Mouse (Mus musculus) forebrain, embryonic 10.5 days (tissue): ENCODE data around the gene Trpv4. TPM values are rescaled to one million over a fixed set of nuclear protein-coding genes. Genes with fewer than 3 reads are reported as not detected.

ENCODE experiments used
- DNase-seq: peaks from one replicate; pipeline ENCODE4 v3.0.0-alpha.2; 2017; ENCODE audit warnings: low spot score; ENCODE audit errors: extremely low spot score
- H3K27ac ChIP-seq: fragments of 300-500 bp; sonication (generic); 2 replicates; pipeline ENCODE4 v1.5.1; 2016; ENCODE audit warnings: mild to moderate bottlenecking
- H3K27me3 ChIP-seq: fragments of 300-500 bp; sonication (generic); 2 replicates; pipeline ENCODE4 v1.6.1; 2016; ENCODE audit warnings: mild to moderate bottlenecking; ENCODE audit not compliant: poor library complexity, severe bottlenecking
- H3K36me3 ChIP-seq: fragments of 300-500 bp; sonication (generic); replicated peaks from 2 replicates; pipeline ENCODE4 v1.6.1; 2016; ENCODE audit warnings: mild to moderate bottlenecking, moderate library complexity
- H3K4me1 ChIP-seq: fragments of 300-500 bp; sonication (generic); 2 replicates; pipeline ENCODE4 v1.6.1; 2016
- H3K4me3 ChIP-seq: fragments of 300-500 bp; sonication (generic); 2 replicates; pipeline ENCODE4 v1.5.1; 2016; ENCODE audit warnings: mild to moderate bottlenecking, moderate library complexity
- H3K9me3 ChIP-seq: fragments of 300-500 bp; sonication (generic); 2 replicates; pipeline ENCODE4 v1.6.1; 2016; ENCODE audit warnings: mild to moderate bottlenecking, moderate library complexity
- WGBS: fragments of 180-500 bp; shearing (Covaris S2); methylation state at CpG from one replicate; pipeline ENCODE4 v1.1.7; 2016; 5-methylcytosine and 5-hydroxymethylcytosine counted together
- polyA plus RNA-seq: library from polyadenylated mRNA; unstranded; fragments of >200 nt; fragmentation: Nextera tagmentation; extraction: Ambion mirVana; gene quantifications from 2 replicates; pipeline ENCODE4 v1.2.1, GENCODE M21; 2016

The Trpv4 gene
- polyA plus RNA-seq, 1 experiment from 2014 or later: 0.31 TPM

DNA sequence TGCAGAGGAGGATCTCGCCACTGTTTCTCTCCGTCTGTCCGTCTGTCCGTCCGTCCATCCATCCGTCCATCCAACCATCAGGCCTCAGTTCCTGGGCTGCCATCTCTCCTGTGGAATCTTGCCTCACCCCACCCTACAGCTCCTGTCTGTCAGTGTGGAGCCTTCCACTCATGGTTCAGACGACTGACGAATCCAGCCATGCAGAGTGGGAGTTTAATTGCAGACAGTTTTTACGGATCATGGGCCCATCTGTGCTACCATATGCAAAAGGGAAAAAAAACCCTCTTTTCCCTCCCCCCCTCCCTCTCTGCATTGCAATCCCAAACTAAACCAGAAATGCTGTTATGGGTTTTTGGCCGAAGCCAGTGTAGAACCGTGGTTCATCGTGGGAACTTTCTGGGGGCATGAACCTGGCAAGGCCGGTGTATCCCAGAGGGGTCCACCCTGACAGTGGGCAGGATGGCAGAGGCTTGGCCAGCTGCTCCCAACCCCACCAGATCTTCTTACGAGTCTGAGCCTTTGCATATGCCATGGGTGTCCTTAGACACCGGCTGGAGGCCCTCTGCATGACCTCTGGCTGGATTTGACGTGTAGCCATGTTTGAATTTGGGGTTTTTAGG is 82.1 kb downstream of the Trpv4 start:
- H3K4me1 ChIP-seq: peaks cover 94% of the 10 kb centered on the region
- peaks cover 54% of the 10 kb centered on the region for H3K27me3 ChIP-seq
- peak overlapping the region; percentile 73; the same call in 1 of the 2 replicates for H3K27ac ChIP-seq
- 93% methylated on average over 16 of the region's 16 CpGs for WGBS
- no peak overlapping the region for H3K4me3 ChIP-seq
- H3K9me3 ChIP-seq: no peaks in the 10 kb centered on the region
- no peak for DNase-seq
- peaks cover 30% of the 10 kb centered on the region for H3K36me3 ChIP-seq

DNA sequence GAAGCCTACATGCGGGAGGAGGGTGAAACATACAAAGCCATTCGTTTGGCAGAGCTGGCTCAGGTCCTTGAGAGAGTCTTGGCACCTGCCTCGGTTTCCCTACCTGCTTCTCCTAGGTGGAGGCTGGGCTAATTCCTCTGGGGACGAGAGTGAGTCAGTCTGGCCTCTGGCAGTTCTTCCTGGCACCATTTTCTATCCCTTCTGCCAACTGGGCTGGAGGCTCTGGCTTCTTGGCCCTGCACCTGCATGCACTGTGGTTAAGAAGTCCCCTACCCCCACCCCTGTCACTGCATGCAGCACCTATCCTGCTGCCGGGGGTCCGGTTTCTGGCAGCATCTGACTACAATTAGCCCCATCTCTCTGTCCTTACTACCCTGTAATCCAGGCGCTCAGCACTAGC is 82.7 kb downstream of the Trpv4 start:
- Histone ChIP-seq H3K9me3 (no peaks in the 10 kb centered on the region), H3K27ac (peak overlapping the region; percentile 73), H3K27me3 (peaks cover 60% of the 10 kb centered on the region), H3K4me3 (no peak overlapping the region), H3K4me1 (peaks cover 95% of the 10 kb centered on the region), H3K36me3 (peaks cover 30% of the 10 kb centered on the region)
- DNase-seq: no peak
- 79% methylated on average over 7 of the region's 7 CpGs for WGBS

- Histone ChIP-seq H3K9me3 (no peaks in the 10 kb centered on the region), H3K4me1 (peaks cover 98% of the 10 kb centered on the region), H3K4me3 (peak overlapping the region; percentile 16; the same call in 1 of the 2 replicates), H3K36me3 (peaks cover 27% of the 10 kb centered on the region), H3K27me3 (peaks cover 64% of the 10 kb centered on the region), H3K27ac (peak overlapping the region; percentile 73)
- 34% methylated on average over 11 of the region's 11 CpGs for WGBS
- no peak for DNase-seq
Measured at GRCm38 (mm10) chr5:114575010-114575409, 83.2 kb downstream of the Trpv4 start.

- no peak for DNase-seq
- no peaks in the 10 kb centered on the region for H3K9me3 ChIP-seq
- H3K36me3 ChIP-seq: peaks cover 17% of the 10 kb centered on the region
- H3K27ac ChIP-seq: peak overlapping the region; percentile 73; the same call in 1 of the 2 replicates
- H3K4me3 ChIP-seq: 0 out of 2 replicates have a peak overlapping the region, but pooled peaks have one; percentile 16
- H3K4me1 ChIP-seq: peaks cover 98% of the 10 kb centered on the region
- 73% methylated on average over 12 of the region's 12 CpGs for WGBS
- peaks cover 73% of the 10 kb centered on the region for H3K27me3 ChIP-seq
Measured at GRCm38 (mm10) chr5:114573920-114574628, 84.1 kb downstream of the Trpv4 start.

DNA sequence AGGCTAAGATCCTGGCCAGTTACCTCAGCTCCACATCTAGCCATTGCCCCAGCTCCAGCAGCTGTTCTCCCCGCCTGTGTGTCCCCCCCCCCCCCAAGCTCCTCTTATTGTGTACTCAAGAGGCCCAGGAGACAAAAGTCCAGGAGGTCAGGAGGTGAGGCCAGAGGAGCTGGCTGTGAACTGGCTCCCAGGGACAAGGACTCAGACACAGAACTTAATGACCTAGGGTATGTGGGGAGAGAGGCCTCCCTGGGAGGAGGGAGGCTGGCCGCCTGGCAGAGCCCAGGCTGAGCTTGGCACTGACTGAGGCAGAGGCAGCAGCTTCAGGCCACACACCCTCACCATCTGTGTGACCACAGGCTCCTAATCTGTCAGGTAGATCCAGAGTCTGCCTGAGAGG is 85.2 kb downstream of the Trpv4 start:
- DNase-seq: no peak
- H3K4me3 ChIP-seq: peak overlapping the region; percentile 86
- H3K4me1 ChIP-seq: peaks cover 99% of the 10 kb centered on the region
- H3K27me3 ChIP-seq: peaks cover 83% of the 10 kb centered on the region
- no peaks in the 10 kb centered on the region for H3K9me3 ChIP-seq
- 13% methylated on average over 2 of the region's 2 CpGs for WGBS
- peak overlapping the region; percentile 82 for H3K27ac ChIP-seq
- peaks cover 17% of the 10 kb centered on the region for H3K36me3 ChIP-seq

Other genes starting within 250 kb of the Trpv4 start
- 31.0 and 32.4 TPM in 2 replicates for gene Mmab, start 214.4 kb downstream of the Trpv4 start, polyA plus RNA-seq
- 55.5 and 62.0 TPM in 2 replicates for gene Mvk, start 214.2 kb downstream of the Trpv4 start, polyA plus RNA-seq
- gene Fam222a, start 90.4 kb downstream of the Trpv4 start, polyA plus RNA-seq: 3.9 and 4.1 TPM in 2 replicates
- 86.9 and 88.8 TPM in 2 replicates for gene Gltp, start 32.6 kb upstream of the Trpv4 start, polyA plus RNA-seq
- gene Tchp, start 49.3 kb upstream of the Trpv4 start, polyA plus RNA-seq: 20.9 and 22.6 TPM in 2 replicates
- 38.3 and 39.5 TPM in 2 replicates for gene Ankrd13a, start 116.3 kb upstream of the Trpv4 start, polyA plus RNA-seq
- gene Git2, start 117.1 kb upstream of the Trpv4 start, polyA plus RNA-seq: 33.1 and 34.2 TPM in 2 replicates
- 118 and 119 TPM in 2 replicates for gene 1500011B03Rik, start 165.0 kb upstream of the Trpv4 start, polyA plus RNA-seq
- not detected in 2 replicates for gene 4930519G04Rik, start 195.2 kb upstream of the Trpv4 start, polyA plus RNA-seq
- gene Gm9936, start 200.3 kb upstream of the Trpv4 start, polyA plus RNA-seq: 0.14 and 0.15 TPM in 2 replicates
- gene Oasl2, start 238.5 kb upstream of the Trpv4 start, polyA plus RNA-seq: 0.34 and 0.45 TPM in 2 replicates